Mouse (Mus musculus) gonadal fat pad, adult 2 months (tissue): ENCODE results near the gene Gstt4. TPM values are rescaled to one million over a fixed set of nuclear protein-coding genes. Genes with fewer than 3 reads are reported as not detected.
"Not testable (repeated sequence)": the region's sequence is repeated elsewhere in the genome, so short reads cannot be mapped to it uniquely, and the experiment has no call there.

Source experiments
- DNase-seq: peaks from one replicate; pipeline ENCODE4 v3.0.0-alpha.2; 2012; ENCODE audit warnings: low read depth
- polyA plus RNA-seq: library from polyadenylated mRNA; depleted of rRNA; stranded (reverse); fragments of >200 nt; gene quantifications from 2 replicates; pipeline ENCODE4 v1.2.3, GENCODE M21; 2012; rRNA removed

Gstt4 gene
- 1.0 and 2.6 TPM in 2 replicates for polyA plus RNA-seq

DNA sequence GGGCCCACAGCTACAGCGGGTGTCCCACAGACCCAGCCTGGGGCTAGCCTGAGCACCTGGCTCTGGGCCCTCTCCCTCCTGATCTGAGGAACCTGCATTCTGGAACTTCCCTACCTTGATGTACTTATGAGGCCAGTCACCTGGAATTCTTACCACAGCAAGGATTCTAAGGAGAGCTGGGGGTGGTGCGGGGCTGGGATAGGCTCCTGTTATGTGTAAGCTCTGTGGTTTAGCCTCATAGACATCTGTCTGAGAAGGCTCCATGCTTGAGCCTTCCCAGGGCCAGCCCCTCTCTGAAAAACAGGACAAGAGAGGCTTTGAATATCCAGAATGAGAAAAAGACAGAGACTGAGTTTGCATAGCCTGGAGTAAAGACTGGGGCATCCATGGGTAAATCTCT is at the start of gene Gstt4:
TSS of gene Gstt4 (minus strand) at position 101 of the 400 bp plus-strand sequence.
- no peak for DNase-seq

DNA sequence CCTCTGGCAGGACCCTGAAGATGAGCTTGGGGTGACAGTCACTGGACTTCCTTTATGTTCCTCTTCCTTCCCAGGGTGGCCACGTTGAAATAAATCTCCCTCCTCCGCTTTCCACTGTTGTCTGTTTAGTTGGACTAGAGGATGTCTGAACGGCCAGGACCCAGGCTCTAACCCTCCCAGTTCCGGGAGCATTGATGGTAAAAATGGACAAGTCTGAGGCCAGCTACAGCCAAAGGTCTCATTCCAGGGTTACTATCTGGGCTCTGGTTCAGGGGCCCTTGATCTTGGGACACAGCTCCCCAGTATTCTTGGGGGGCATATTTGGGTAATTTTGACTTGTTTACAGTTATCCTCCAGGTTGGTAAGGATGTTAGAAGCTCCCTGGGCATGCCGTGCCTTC is 39.2 kb upstream of the Gstt4 start:
- DNase-seq: no peak

- DNase-seq: no peak
Observed at GRCm38 (mm10) chr10:75860746-75861145, 38.4 kb upstream of the Gstt4 start.

DNA sequence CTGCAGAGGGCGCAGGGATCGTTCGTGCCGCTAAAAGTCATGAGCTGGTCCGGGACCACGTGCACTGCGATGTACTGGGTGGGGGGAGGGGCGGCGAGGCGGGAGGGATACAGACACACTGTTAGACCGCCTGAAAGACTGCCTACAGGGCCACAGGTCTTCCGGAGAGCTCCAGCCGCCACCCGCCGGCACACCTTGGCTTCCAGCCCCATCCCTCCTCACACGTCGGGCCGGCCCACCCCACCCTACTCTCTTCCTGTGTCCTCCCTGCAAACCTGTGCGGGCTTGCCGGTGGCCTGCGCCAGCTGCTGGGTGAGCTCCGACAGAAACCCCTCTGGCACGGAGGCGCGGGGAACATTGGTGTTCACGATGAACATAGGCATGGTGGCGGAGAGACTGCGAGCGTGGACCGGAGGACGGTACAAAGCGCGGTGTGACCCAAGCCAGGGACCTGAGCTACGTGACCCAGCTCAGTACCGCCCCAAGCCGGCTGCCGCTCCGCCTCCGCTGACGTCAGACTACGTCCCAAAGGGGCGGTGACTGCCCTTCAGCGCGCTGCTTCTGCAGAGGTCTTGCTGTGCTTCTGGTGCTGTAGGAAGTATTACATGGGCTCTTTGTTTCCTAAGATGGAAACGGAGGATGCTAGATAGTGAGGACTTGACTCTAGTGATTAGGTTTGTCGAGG is 37.6 kb upstream of the Gstt4 start, which contains the start of gene Mif:
TSS of gene Mif (minus strand) at position 455 of the 685 bp plus-strand sequence.
- not testable (repeated sequence) for DNase-seq

GRCm38 (mm10) chr10:75859107-75859746 is 36.9 kb upstream of the Gstt4 start:
- DNase-seq: no peak

DNA sequence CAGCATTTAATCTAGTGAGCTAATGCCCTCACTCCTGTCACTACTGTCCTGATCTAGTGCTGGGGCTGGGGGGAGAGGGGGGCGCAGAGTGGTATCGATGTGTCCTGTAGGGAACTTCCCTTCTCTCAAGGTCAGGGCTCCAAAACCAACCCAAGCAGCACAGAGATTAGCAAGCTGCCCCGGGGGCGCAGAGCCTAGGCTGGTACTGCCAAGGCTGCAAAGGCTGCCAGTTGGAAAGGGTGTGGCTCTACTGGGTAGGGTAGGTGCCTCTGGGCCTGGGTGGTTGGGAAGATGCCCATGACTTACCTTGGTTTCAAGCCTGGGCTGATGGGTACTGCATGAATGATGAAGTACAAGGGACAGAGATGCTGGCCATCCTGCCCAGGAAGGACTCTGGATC is 35.3 kb upstream of the Gstt4 start:
- DNase-seq: no peak

- no peak for DNase-seq
Observed at GRCm38 (mm10) chr10:75856976-75857375, 34.6 kb upstream of the Gstt4 start.

- no peak for DNase-seq
Observed at GRCm38 (mm10) chr10:75856155-75856907, 34.0 kb upstream of the Gstt4 start.

- DNase-seq: no peak
Observed at GRCm38 (mm10) chr10:75855416-75855981, 33.2 kb upstream of the Gstt4 start.

DNA sequence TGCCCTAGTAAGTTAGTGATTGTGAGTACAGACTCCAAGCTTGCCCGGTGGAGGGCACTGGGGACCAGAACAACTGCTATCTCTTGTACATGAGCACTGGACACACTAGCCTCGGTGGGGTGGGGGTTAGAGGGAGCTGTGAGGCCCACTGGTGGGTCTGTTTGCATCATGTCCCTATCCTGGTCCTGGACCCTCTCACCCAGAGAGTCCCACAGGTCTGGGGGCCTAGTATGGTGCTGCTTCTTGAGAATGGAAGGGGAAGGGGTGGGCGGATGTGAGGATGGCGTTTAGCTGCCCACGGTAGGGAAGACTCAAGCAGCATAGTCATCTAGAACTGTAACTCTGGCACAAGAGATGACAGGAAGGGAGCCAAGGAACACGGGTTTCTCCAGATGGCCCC is 32.4 kb upstream of the Gstt4 start:
- no peak for DNase-seq

DNA sequence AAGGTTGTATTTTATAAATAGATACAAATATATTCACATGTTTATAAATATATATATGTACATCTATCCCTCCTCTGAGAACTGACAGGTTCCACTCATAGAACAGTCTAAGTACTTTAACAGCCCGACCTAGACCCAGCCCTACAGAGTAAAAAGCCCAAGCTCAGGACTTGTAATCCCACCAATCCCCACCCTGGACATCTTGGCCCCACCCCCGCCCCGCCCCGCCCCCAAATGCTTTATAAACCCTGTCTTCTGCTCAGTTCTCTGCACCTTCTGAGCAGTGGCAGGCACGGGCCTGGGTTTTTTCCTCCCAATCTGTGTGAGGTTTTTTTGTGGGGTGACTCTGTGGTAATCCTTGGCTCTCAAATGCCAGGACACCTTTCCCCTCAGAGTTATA is 31.8 kb upstream of the Gstt4 start:
- no peak for DNase-seq

- no peak for DNase-seq
Observed at GRCm38 (mm10) chr10:75853452-75853851, 31.1 kb upstream of the Gstt4 start.

- DNase-seq: no peak
Observed at GRCm38 (mm10) chr10:75852539-75853125, 30.3 kb upstream of the Gstt4 start.

- DNase-seq: no peak
Observed at GRCm38 (mm10) chr10:75851681-75852080, 29.3 kb upstream of the Gstt4 start.

DNA sequence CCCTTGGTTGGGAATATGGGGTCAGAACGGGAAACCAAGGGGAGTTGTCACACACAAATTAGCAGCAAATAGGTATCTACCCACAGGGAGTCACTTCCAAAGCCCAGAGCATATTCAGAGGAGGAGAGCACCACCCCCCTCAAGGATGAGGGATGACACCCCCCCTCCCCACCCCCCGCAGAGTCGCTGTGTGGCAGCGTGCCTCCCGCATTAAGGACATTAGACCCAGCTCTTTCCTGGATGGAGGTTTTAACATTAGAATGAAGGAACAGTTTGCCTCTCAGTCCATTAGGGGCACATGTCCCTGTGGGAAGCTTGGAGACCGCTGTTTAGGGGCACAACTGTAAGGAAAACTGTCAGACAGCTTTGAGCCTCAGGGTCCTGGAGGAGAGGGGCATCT is 28.7 kb upstream of the Gstt4 start:
- DNase-seq: no peak

DNA sequence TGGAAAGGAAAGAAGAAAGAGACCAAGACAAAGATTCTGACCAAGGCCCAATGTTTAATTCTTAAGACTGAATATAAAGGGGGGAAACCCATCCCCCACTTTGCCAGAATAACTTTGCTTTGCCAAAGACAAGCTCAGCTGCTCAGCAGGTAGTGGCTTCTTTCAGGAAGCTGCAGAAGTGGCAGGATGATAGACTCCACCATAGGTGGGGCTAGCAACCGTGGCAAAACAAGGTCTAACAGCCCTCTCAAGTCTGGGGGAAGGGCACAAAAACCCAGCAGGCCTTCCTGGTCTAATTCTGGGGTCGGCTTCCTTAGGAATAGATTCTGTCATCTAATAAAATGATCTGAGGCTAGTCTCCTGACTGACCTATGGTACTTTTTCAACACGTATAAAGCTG is 26.0 kb upstream of the Gstt4 start:
- DNase-seq: no peak

GRCm38 (mm10) chr10:75845306-75845930 is 23.1 kb upstream of the Gstt4 start:
- DNase-seq: no peak

GRCm38 (mm10) chr10:75844800-75845199 is 22.5 kb upstream of the Gstt4 start:
- DNase-seq: no peak

GRCm38 (mm10) chr10:75843898-75844297 is 21.6 kb upstream of the Gstt4 start:
- not testable (repeated sequence) for DNase-seq

DNA sequence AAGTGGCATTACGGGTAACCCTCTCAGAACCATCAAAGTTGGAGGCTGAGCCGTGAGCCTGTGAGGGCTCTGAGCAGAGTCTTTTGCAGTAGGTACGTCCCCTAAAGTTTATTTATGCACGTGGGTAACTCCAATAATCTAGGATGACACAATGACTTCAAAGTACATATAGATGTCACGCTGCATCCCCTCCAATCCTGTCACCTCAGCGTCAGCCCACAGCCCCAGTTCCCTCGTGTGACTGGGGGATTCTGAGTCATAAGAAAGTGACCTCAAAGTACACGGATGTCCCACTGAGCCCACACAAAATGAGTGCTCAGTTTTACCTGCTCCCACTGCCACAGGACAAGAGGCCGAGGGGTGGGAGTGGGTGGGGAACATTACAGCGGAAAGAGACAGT is 16.7 kb upstream of the Gstt4 start:
- no peak for DNase-seq

GRCm38 (mm10) chr10:75837248-75837759 is 15.0 kb upstream of the Gstt4 start, which contains the start of gene Gstt2:
TSS of gene Gstt2 (minus strand) at chr10:75837424.
- no peak for DNase-seq
